Mouse (Mus musculus) megakaryocyte, embryonic 14.5 days (primary cell): ENCODE data around the gene Gm38431.

Source experiments
- FLI1 ChIP-seq: IDR thresholded peaks from 2 replicates; pipeline ENCODE4 v1.6.1; 2012; ENCODE audit warnings: low read length, inconsistent platforms, mixed read lengths
- GATA1 ChIP-seq: IDR thresholded peaks from 3 replicates; pipeline ENCODE4 v1.6.1; 2012; ENCODE audit warnings: mixed read lengths, low read length, inconsistent platforms, borderline replicate concordance

- TF ChIP-seq FLI1 (no peak), GATA1 (no peak)
Measured at GRCm38 (mm10) chr9:21115105-21115504, 23.3 kb upstream of the Gm38431 start.
